Mouse (Mus musculus) liver, embryonic 14.5 days (tissue): Measurements from ENCODE around the gene Cav2. TPM values are rescaled to one million over a fixed set of nuclear protein-coding genes. Genes with fewer than 3 reads are reported as not detected.

Source experiments
- ATAC-seq: fragments of 200-750 bp; cut with Nextera tagmentation; 2 replicates; pipeline ENCODE4 v1.8.0; 2017; ENCODE audit warnings: moderate number of reproducible peaks, mild to moderate bottlenecking, moderate library complexity; ENCODE audit not compliant: insufficient read depth
- DNase-seq, 3 experiments: peaks; one replicate each; pipeline ENCODE4 v3.0.0-alpha.2; 2012 to 2013; ENCODE audit warnings: low read depth in 3 of 3, low spot score in 3 of 3
- H3K27ac ChIP-seq: fragments of 300-500 bp; sonication (generic); 2 replicates; pipeline ENCODE4 v1.5.1; 2014; ENCODE audit warnings: moderate library complexity, mild to moderate bottlenecking, control low read depth, inconsistent platforms
- H3K27me3 ChIP-seq: fragments of 300-500 bp; sonication (generic); 2 replicates; pipeline ENCODE4 v1.6.1; 2014; ENCODE audit warnings: mild to moderate bottlenecking, low read length, moderate library complexity; ENCODE audit not compliant: control insufficient read depth, insufficient read depth
- H3K36me3 ChIP-seq: fragments of 300-500 bp; sonication (generic); replicated peaks from 2 replicates; pipeline ENCODE4 v1.6.1; 2014; ENCODE audit warnings: low read depth; ENCODE audit not compliant: control insufficient read depth, insufficient read depth
- H3K4me1 ChIP-seq, 2 experiments: fragments of 200-500 bp in 1 of 2; fragments of 300-500 bp in 1 of 2; sonication (generic) in 1 of 2; replicated peaks; 2 replicates each; pipeline ENCODE4 v1.6.1; 2012 to 2014; ENCODE audit warnings: antibody characterized with exemption in 1 of 2, inconsistent platforms in 1 of 2, low read length in 1 of 2; ENCODE audit not compliant: control insufficient read depth in 2 of 2, insufficient read depth in 2 of 2
- H3K4me2 ChIP-seq: fragments of 300-500 bp; sonication (generic); 2 replicates; pipeline ENCODE4 v1.6.1; 2014; ENCODE audit warnings: low read depth, mild to moderate bottlenecking, control low read depth, moderate library complexity
- H3K4me3 ChIP-seq, 2 experiments: fragments of 200-500 bp in 1 of 2; fragments of 300-500 bp in 1 of 2; sonication (generic) in 1 of 2; 2 replicates each; pipeline ENCODE4 v1.5.1; 2012 to 2014; ENCODE audit warnings: low read depth in 2 of 2, low read length in 2 of 2, mild to moderate bottlenecking in 2 of 2, control low read depth in 1 of 2, inconsistent platforms in 1 of 2, moderate library complexity in 1 of 2; ENCODE audit not compliant: insufficient read depth in 1 of 2
- H3K9ac ChIP-seq: fragments of 300-500 bp; sonication (generic); replicated peaks from 2 replicates; pipeline ENCODE4 v1.6.1; 2014; ENCODE audit warnings: mild to moderate bottlenecking, control low read depth, moderate library complexity
- H3K9me3 ChIP-seq: fragments of 300-500 bp; sonication (generic); 2 replicates; pipeline ENCODE4 v1.6.1; 2016; ENCODE audit warnings: low read length, mixed read lengths; ENCODE audit not compliant: control insufficient read depth
- CTCF ChIP-seq: IDR thresholded peaks from 2 replicates; pipeline ENCODE4 v1.5.1; 2016; ENCODE audit warnings: antibody characterized with exemption, low read depth, control low read depth
- EP300 ChIP-seq: IDR thresholded peaks from 2 replicates; pipeline ENCODE4 v1.6.1; 2016; ENCODE audit warnings: antibody characterized with exemption, low read depth
- WGBS: fragments of 180-500 bp; shearing (Covaris S2); extraction: QIAGEN DNeasy Blood & Tissue Kit; methylation state at CpG from one replicate; pipeline ENCODE4 v1.1.7; 2014; ENCODE audit not compliant: insufficient replicate concordance; 5-methylcytosine and 5-hydroxymethylcytosine counted together
- polyA plus RNA-seq, 2 experiments: library from polyadenylated mRNA; depleted of rRNA in 1 of 2; stranded (reverse) in 1 of 2; unstranded in 1 of 2; fragments of >200 nt; fragmentation: Nextera tagmentation in 1 of 2; extraction: Ambion mirVana in 1 of 2; gene quantifications; 2 replicates each; pipeline versions ENCODE4 v1.2.1 to v1.2.3; 2012 to 2014

Gene Cav2
- polyA plus RNA-seq, 2 experiments = 0.87 to 2.6 TPM

DNA sequence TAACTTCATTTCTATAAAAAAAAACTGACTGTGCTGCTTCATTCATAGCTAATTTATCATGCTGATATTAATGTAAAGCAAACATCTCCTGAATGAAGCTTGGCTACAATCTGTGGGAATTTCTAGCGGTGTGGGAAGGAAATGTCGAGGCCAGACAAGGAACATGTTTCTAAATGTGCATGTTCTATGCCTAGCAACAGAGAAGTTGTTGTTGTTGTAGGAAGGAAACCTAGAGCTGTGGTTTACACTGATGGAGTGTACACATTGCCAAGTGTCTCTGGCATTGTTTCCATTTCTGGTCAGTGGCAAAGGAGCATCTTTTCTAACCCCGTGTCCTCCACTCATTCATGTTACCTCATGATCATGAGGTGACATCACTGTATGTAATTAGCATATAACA lies 48.8 kb downstream of the Cav2 start:
- ATAC-seq (no peak), DNase-seq (no peak)
- no peaks in the 10 kb centered on the region for H3K9me3 ChIP-seq
- no peaks in the 10 kb centered on the region for H3K27me3 ChIP-seq
- 23% methylated on average over 3 of the region's 3 CpGs for WGBS
- no peaks in the 10 kb centered on the region for H3K4me1 ChIP-seq
- TF ChIP-seq CTCF (no peak), EP300 (no peak)
- no peak overlapping the region for H3K9ac ChIP-seq
- no peaks in the 10 kb centered on the region for H3K36me3 ChIP-seq
- no peak overlapping the region for H3K27ac ChIP-seq
- H3K4me2 ChIP-seq = no peak overlapping the region
- H3K4me3 ChIP-seq = no peak overlapping the region

DNA sequence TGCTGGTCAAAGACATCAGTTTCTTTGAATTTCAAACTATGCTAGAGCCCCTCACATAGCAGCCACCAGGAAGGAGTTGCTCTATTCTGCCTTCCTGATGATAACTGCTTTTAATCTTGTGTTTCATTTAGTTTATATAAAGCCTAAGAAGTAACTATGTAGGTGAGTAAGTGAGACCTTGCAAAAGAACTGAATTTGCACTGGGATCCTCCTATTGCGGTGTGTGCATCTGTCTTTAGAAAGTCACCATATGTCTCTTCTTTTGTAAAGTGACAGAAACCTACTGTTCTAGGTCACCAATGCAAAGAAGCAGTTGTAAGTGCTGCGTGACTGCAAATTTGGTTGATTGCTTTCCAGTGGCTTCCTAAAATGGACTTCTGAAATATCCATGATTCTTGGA lies 56.7 kb downstream of the Cav2 start:
- ATAC-seq (no peak), DNase-seq (no peak)
- Histone ChIP-seq H3K27ac (no peak overlapping the region), H3K9ac (no peak overlapping the region), H3K4me3 (no peak overlapping the region), H3K4me1 (no peaks in the 10 kb centered on the region), H3K27me3 (no peaks in the 10 kb centered on the region), H3K9me3 (no peaks in the 10 kb centered on the region), H3K4me2 (no peak overlapping the region), H3K36me3 (no peaks in the 10 kb centered on the region)
- WGBS = 72% methylated on average over 2 of the region's 2 CpGs
- TF ChIP-seq CTCF = no peak
- no peak for TF ChIP-seq EP300

Other genes starting within 250 kb of the Cav2 start
- gene Tes, start 216.0 kb upstream of the Cav2 start, polyA plus RNA-seq (2012; rRNA removed) = 2.2 and 2.6 TPM in 2 replicates
- gene Tes, start 216.0 kb upstream of the Cav2 start, polyA plus RNA-seq (2014; fragmentation: Nextera tagmentation; extraction: Ambion mirVana) = 3.7 and 4.5 TPM in 2 replicates
- gene Cav1, start 25.1 kb downstream of the Cav2 start, polyA plus RNA-seq (2012; rRNA removed) = 0.84 and 1.8 TPM in 2 replicates
- 3.5 TPM in 2 replicates for gene Cav1, start 25.1 kb downstream of the Cav2 start, polyA plus RNA-seq (2014; fragmentation: Nextera tagmentation; extraction: Ambion mirVana)
- gene Met, start 182.6 kb downstream of the Cav2 start, polyA plus RNA-seq (2012; rRNA removed) = 2.5 and 3.1 TPM in 2 replicates
- 5.5 and 6.5 TPM in 2 replicates for gene Met, start 182.6 kb downstream of the Cav2 start, polyA plus RNA-seq (2014; fragmentation: Nextera tagmentation; extraction: Ambion mirVana)